Mouse (Mus musculus) CH12.LX (cell line): ENCODE data around the gene Itpr2.

Experiments
- CTCF ChIP-seq, 2 experiments: IDR thresholded peaks in 1 of 2; conservative IDR thresholded peaks in 1 of 2; 2 replicates each; pipeline ENCODE4 v1.5.1; 2011 to 2012; ENCODE audit warnings: low read depth in 2 of 2, low read length in 2 of 2, improper control_type of control experiment in 1 of 2, inconsistent platforms in 1 of 2, mild to moderate bottlenecking in 1 of 2, moderate library complexity in 1 of 2
- TBP ChIP-seq: conservative IDR thresholded peaks from 2 replicates; pipeline ENCODE4 v1.6.1; 2011; ENCODE audit warnings: low read depth, low read length, improper control_type of control experiment
- UBTF ChIP-seq: IDR thresholded peaks from 2 replicates; pipeline ENCODE4 v1.6.1; 2012; ENCODE audit warnings: low read depth, mild to moderate bottlenecking, inconsistent platforms, low read length, improper control_type of control experiment, moderate library complexity

GRCm38 (mm10) chr6:146120172-146120571 lies 381.9 kb downstream of the Itpr2 start:
- TF ChIP-seq CTCF (conservative IDR thresholded peaks at IDR 0.05 in 1 of 2, IDR thresholded peaks at IDR 0.05 in 1 of 2; ENCODE audit: low read depth in 2 of 2, low read length in 2 of 2) (no peak), TBP (no peak), UBTF (no peak)
